Mouse (Mus musculus): Measurements from ENCODE around the gene Ccdc85b.

GRCm38 (mm10) chr19:5445747-5446146 is 11.9 kb downstream of the Ccdc85b start:
- TF ChIP-seq ZNF384 (IDR thresholded peaks at IDR 0.05; ENCODE audit: low read depth, low read length) (no peak), CHD2 (IDR thresholded peaks at IDR 0.05; ENCODE audit: low read depth, low read length) (no peak)
